Mouse (Mus musculus): Measurements from ENCODE around the gene Auts2.

Gene Auts2

GRCm38 (mm10) chr5:131601934-131602692 lies 941.0 kb downstream of the Auts2 start:
- no peak for DNase-seq (ENCODE audit: low spot score)

GRCm38 (mm10) chr5:131600325-131601125 lies 942.6 kb downstream of the Auts2 start:
- peak; percentile 79 for DNase-seq (ENCODE audit: low spot score)

GRCm38 (mm10) chr5:131597503-131597902 lies 945.6 kb downstream of the Auts2 start:
- no peak for DNase-seq (ENCODE audit: low spot score)

- DNase-seq (ENCODE audit: low spot score): no peak
Measured at GRCm38 (mm10) chr5:131596591-131596990, 946.6 kb downstream of the Auts2 start.

GRCm38 (mm10) chr5:131595730-131596129 lies 947.4 kb downstream of the Auts2 start:
- no peak for DNase-seq (ENCODE audit: low spot score)

- no peak for DNase-seq (ENCODE audit: low spot score)
Measured at GRCm38 (mm10) chr5:131594597-131594996, 948.5 kb downstream of the Auts2 start.

- no peak for DNase-seq (ENCODE audit: low spot score)
Measured at GRCm38 (mm10) chr5:131593261-131593660, 949.9 kb downstream of the Auts2 start.

- no peak for DNase-seq (ENCODE audit: low spot score)
Measured at GRCm38 (mm10) chr5:131589948-131590467, 953.1 kb downstream of the Auts2 start.

GRCm38 (mm10) chr5:131586332-131586700 lies 956.8 kb downstream of the Auts2 start:
- DNase-seq (ENCODE audit: low spot score): no peak

GRCm38 (mm10) chr5:131585684-131586331 lies 957.3 kb downstream of the Auts2 start:
- DNase-seq (ENCODE audit: low spot score): no peak

- peak; percentile 6 for DNase-seq (ENCODE audit: low spot score)
Measured at GRCm38 (mm10) chr5:131584260-131585135, 958.6 kb downstream of the Auts2 start.

- no peak for DNase-seq (ENCODE audit: low spot score)
Measured at GRCm38 (mm10) chr5:131581110-131582050, 961.8 kb downstream of the Auts2 start.

GRCm38 (mm10) chr5:131578737-131579136 lies 964.4 kb downstream of the Auts2 start:
- no peak for DNase-seq (ENCODE audit: low spot score)

- no peak for DNase-seq (ENCODE audit: low spot score)
Measured at GRCm38 (mm10) chr5:131575733-131576265, 967.3 kb downstream of the Auts2 start.

GRCm38 (mm10) chr5:131575086-131575514 lies 968.0 kb downstream of the Auts2 start:
- DNase-seq (ENCODE audit: low spot score): no peak

GRCm38 (mm10) chr5:131574469-131575085 lies 968.6 kb downstream of the Auts2 start:
- no peak for DNase-seq (ENCODE audit: low spot score)

GRCm38 (mm10) chr5:131573296-131574177 lies 969.6 kb downstream of the Auts2 start:
- DNase-seq (ENCODE audit: low spot score): no peak

- DNase-seq (ENCODE audit: low spot score): peak; percentile 26
Measured at GRCm38 (mm10) chr5:131566032-131566431, 977.1 kb downstream of the Auts2 start.

All from ovary, adult 18-20 months (tissue).